Mouse (Mus musculus): ENCODE data around the gene Tmem107. TPM values are rescaled to one million over a fixed set of nuclear protein-coding genes. Genes with fewer than 3 reads are reported as not detected.

The Tmem107 gene
- polyA plus RNA-seq, 1 experiment, result 31.1 TPM

DNA sequence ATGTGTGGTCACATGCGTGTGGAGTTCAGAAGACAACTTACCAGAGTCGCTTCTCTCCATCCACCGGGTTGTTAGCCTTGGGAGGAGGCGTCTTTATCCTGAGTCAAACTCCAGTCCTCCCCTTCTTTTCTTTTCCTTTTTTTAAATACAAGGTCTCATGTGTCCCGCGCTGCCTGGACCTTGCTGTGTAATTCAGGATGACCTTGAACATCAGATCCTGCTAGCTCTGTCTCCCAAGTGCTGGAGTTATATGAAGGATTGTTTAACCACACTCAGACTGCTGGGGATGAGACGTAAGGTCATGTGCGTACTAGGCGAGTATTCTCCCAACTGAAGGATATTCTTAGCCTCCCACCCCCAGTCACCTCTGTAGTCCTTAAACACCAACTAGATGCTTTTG, 6.7 kb downstream of the Tmem107 start:
- Histone ChIP-seq H3K4me1 (replicated peaks; ENCODE audit: control insufficient read depth, insufficient read depth, low read length) (peaks cover 9% of the 10 kb centered on the region), H3K36me3 (ENCODE audit: control insufficient read depth, insufficient read depth, low read length) (no peaks in the 10 kb centered on the region), H3K4me3 (ENCODE audit: control insufficient read depth, insufficient read depth, low read length) (no peak overlapping the region), H3K27ac (ENCODE audit: control insufficient read depth, insufficient read depth, low read length) (no peak overlapping the region), H3K27me3 (ENCODE audit: control insufficient read depth, insufficient read depth, low read length) (no peaks in the 10 kb centered on the region)
- no peak for DNase-seq
- no peak for TF ChIP-seq CTCF (IDR thresholded peaks at IDR 0.05; ENCODE audit: borderline replicate concordance, control insufficient read depth, extremely low read depth, insufficient read depth, low read length, poor library complexity)
- no peak for TF ChIP-seq POLR2A (IDR thresholded peaks at IDR 0.05; ENCODE audit: control insufficient read depth, extremely low read depth, insufficient read depth, low read length, poor library complexity)
- WGBS, result 97% methylated on average over 9 of the region's 9 CpGs

GRCm38 (mm10) chr11:69078041-69078440, 7.4 kb downstream of the Tmem107 start:
- TF ChIP-seq CTCF (IDR thresholded peaks at IDR 0.05; ENCODE audit: borderline replicate concordance, control insufficient read depth, extremely low read depth, insufficient read depth, low read length, poor library complexity) (no peak), POLR2A (IDR thresholded peaks at IDR 0.05; ENCODE audit: control insufficient read depth, extremely low read depth, insufficient read depth, low read length, poor library complexity) (no peak)
- peaks cover 4% of the 10 kb centered on the region; the same call in 1 of the 2 replicates for H3K4me1 ChIP-seq (replicated peaks; ENCODE audit: control insufficient read depth, insufficient read depth, low read length)
- DNase-seq, result no peak
- no peaks in the 10 kb centered on the region for H3K36me3 ChIP-seq (ENCODE audit: control insufficient read depth, insufficient read depth, low read length)
- WGBS, result 84% methylated on average over 6 of the region's 6 CpGs
- no peaks in the 10 kb centered on the region for H3K27me3 ChIP-seq (ENCODE audit: control insufficient read depth, insufficient read depth, low read length)
- H3K4me3 ChIP-seq (ENCODE audit: control insufficient read depth, insufficient read depth, low read length), result no peak overlapping the region
- no peak overlapping the region for H3K27ac ChIP-seq (ENCODE audit: control insufficient read depth, insufficient read depth, low read length)

GRCm38 (mm10) chr11:69078805-69079438, 8.3 kb downstream of the Tmem107 start:
- no peaks in the 10 kb centered on the region for H3K27me3 ChIP-seq (ENCODE audit: control insufficient read depth, insufficient read depth, low read length)
- TF ChIP-seq CTCF (IDR thresholded peaks at IDR 0.05; ENCODE audit: borderline replicate concordance, control insufficient read depth, extremely low read depth, insufficient read depth, low read length, poor library complexity) (no peak), POLR2A (IDR thresholded peaks at IDR 0.05; ENCODE audit: control insufficient read depth, extremely low read depth, insufficient read depth, low read length, poor library complexity) (no peak)
- 69% methylated on average over 5 of the region's 5 CpGs for WGBS
- no peak overlapping the region for H3K4me3 ChIP-seq (ENCODE audit: control insufficient read depth, insufficient read depth, low read length)
- H3K36me3 ChIP-seq (ENCODE audit: control insufficient read depth, insufficient read depth, low read length), result no peaks in the 10 kb centered on the region
- DNase-seq, result no peak
- H3K4me1 ChIP-seq (replicated peaks; ENCODE audit: control insufficient read depth, insufficient read depth, low read length), result peaks cover 4% of the 10 kb centered on the region; the same call in 1 of the 2 replicates
- H3K27ac ChIP-seq (ENCODE audit: control insufficient read depth, insufficient read depth, low read length), result no peak overlapping the region

DNA sequence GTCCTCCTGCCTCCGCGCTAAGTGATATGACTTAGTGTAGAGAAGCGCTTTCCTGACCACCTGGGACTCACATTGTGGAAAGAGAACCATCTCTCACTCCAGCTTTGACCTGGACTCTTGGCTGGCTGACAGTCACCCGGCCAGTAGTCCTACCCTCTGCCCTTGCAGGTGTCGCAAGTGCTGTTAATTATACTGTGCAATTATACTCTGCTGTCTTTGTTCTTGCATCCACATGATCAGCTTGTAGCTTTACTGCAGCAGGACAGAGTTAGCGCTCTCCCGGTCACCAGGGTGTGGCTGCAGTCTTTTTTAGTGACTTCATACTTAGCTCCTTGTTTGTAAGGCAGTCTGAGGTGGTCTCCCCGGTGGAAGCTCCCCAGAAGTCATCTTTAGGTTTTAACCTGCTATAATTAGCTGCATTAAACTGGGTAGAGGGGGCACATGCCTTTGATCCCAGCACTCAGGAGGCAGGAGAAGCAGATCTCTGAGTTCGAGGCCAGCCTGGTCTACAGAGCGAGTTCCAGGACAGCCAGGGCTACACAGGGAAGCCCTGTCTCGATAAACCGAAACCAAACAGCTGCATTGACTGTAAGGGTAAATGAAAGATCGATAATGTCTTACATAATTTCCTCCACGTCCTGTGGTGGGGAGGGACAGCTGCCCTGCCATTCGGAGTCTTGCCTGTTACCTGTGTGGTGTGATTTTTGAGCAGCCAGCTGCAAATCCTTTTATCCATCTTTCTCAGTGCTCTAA, 9.7 kb downstream of the Tmem107 start:
- no peak overlapping the region for H3K4me3 ChIP-seq (ENCODE audit: control insufficient read depth, insufficient read depth, low read length)
- no peak overlapping the region for H3K27ac ChIP-seq (ENCODE audit: control insufficient read depth, insufficient read depth, low read length)
- peaks cover 4% of the 10 kb centered on the region; the same call in 1 of the 2 replicates for H3K4me1 ChIP-seq (replicated peaks; ENCODE audit: control insufficient read depth, insufficient read depth, low read length)
- no peak for DNase-seq
- no peaks in the 10 kb centered on the region for H3K36me3 ChIP-seq (ENCODE audit: control insufficient read depth, insufficient read depth, low read length)
- WGBS, result 88% methylated on average over 15 of the region's 15 CpGs
- no peaks in the 10 kb centered on the region for H3K27me3 ChIP-seq (ENCODE audit: control insufficient read depth, insufficient read depth, low read length)
- TF ChIP-seq POLR2A (IDR thresholded peaks at IDR 0.05; ENCODE audit: control insufficient read depth, extremely low read depth, insufficient read depth, low read length, poor library complexity), result no peak
- TF ChIP-seq CTCF (IDR thresholded peaks at IDR 0.05; ENCODE audit: borderline replicate concordance, control insufficient read depth, extremely low read depth, insufficient read depth, low read length, poor library complexity), result no peak

DNA sequence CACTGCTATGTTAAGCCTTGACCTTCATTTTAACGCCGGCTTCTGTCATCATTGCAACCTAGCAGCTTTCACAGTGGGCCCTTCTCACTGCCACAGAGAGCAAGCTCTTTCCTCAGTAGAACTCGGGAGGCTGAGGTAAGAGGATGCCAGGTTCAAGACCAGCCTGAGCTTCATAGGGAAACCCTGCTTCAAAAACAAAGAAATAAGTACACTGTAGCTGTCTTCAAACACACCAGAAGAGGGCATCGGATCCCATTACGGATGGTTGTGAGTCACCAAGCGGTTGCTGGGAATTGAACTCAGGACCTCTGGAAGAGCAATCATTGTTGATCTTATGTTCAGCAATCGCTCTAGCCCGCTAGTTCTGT, 10.2 kb downstream of the Tmem107 start:
- H3K36me3 ChIP-seq (ENCODE audit: control insufficient read depth, insufficient read depth, low read length), result no peaks in the 10 kb centered on the region
- H3K4me1 ChIP-seq (replicated peaks; ENCODE audit: control insufficient read depth, insufficient read depth, low read length), result peaks cover 4% of the 10 kb centered on the region; the same call in 1 of the 2 replicates
- WGBS, result 93% methylated on average over 8 of the region's 8 CpGs
- DNase-seq, result no peak
- H3K4me3 ChIP-seq (ENCODE audit: control insufficient read depth, insufficient read depth, low read length), result no peak overlapping the region
- H3K27me3 ChIP-seq (ENCODE audit: control insufficient read depth, insufficient read depth, low read length), result no peaks in the 10 kb centered on the region
- no peak for TF ChIP-seq POLR2A (IDR thresholded peaks at IDR 0.05; ENCODE audit: control insufficient read depth, extremely low read depth, insufficient read depth, low read length, poor library complexity)
- no peak for TF ChIP-seq CTCF (IDR thresholded peaks at IDR 0.05; ENCODE audit: borderline replicate concordance, control insufficient read depth, extremely low read depth, insufficient read depth, low read length, poor library complexity)
- no peak overlapping the region for H3K27ac ChIP-seq (ENCODE audit: control insufficient read depth, insufficient read depth, low read length)

- H3K36me3 ChIP-seq (ENCODE audit: control insufficient read depth, insufficient read depth, low read length), result no peaks in the 10 kb centered on the region
These were observed 11.0 kb downstream of the Tmem107 start for GRCm38 (mm10) chr11:69081613-69082012.

More at GRCm38 (mm10) chr11:69081613-69082012, 11.0 kb downstream of the Tmem107 start:
- no peak overlapping the region for H3K4me3 ChIP-seq (ENCODE audit: control insufficient read depth, insufficient read depth, low read length)
- DNase-seq, result no peak
- no peak for TF ChIP-seq CTCF (IDR thresholded peaks at IDR 0.05; ENCODE audit: borderline replicate concordance, control insufficient read depth, extremely low read depth, insufficient read depth, low read length, poor library complexity)
- no peak for TF ChIP-seq POLR2A (IDR thresholded peaks at IDR 0.05; ENCODE audit: control insufficient read depth, extremely low read depth, insufficient read depth, low read length, poor library complexity)
- WGBS, result 92% methylated on average over 7 of the region's 7 CpGs
- no peak overlapping the region for H3K27ac ChIP-seq (ENCODE audit: control insufficient read depth, insufficient read depth, low read length)
- H3K27me3 ChIP-seq (ENCODE audit: control insufficient read depth, insufficient read depth, low read length), result no peaks in the 10 kb centered on the region
- peaks cover 4% of the 10 kb centered on the region; the same call in 1 of the 2 replicates for H3K4me1 ChIP-seq (replicated peaks; ENCODE audit: control insufficient read depth, insufficient read depth, low read length)
